Mouse (Mus musculus) gastrocnemius, adult 2 months (tissue): ENCODE measurements around the gene Ryr3. TPM values are rescaled to one million over a fixed set of nuclear protein-coding genes. Genes with fewer than 3 reads are reported as not detected.

ENCODE experiments used
- DNase-seq: peaks from one replicate; pipeline ENCODE4 v3.0.0; 2022
- H3K27ac ChIP-seq: fragments of 200-600 bp; 2 replicates; pipeline ENCODE4 v1.8.1; 2022; ENCODE audit warnings: mild to moderate bottlenecking
- H3K4me3 ChIP-seq: fragments of 200-600 bp; 2 replicates; pipeline ENCODE4 v1.8.1; 2022; ENCODE audit warnings: mild to moderate bottlenecking, moderate library complexity
- CTCF ChIP-seq: fragments of 200-600 bp; IDR thresholded peaks from 2 replicates; pipeline ENCODE4 v1.8.1; 2022; ENCODE audit warnings: antibody characterized with exemption, mild to moderate bottlenecking, moderate library complexity
- intact Hi-C: fragments of 180-260 bp; cut with DNase I; formaldehyde crosslinking; loops from one replicate; pipeline ENCODE4 v1.15.1; 2025
- total RNA-seq, 2 experiments: library from RNA; stranded (reverse); gene quantifications; 2 replicates each; pipeline ENCODE4 v1.2.3; 2021

Gene Ryr3
- total RNA-seq, 2 experiments from 2014 or later: 0.08 to 2.1 TPM

GRCm38 (mm10) chr2:112630669-112631068 lies 586.2 kb downstream of the Ryr3 start:
- intact Hi-C loops: no loop called here
- TF ChIP-seq CTCF: no peak
- no peak for DNase-seq
- H3K4me3 ChIP-seq: no peak overlapping the region
- no peak overlapping the region for H3K27ac ChIP-seq

GRCm38 (mm10) chr2:112625156-112625555 lies 591.7 kb downstream of the Ryr3 start:
- intact Hi-C loops: no loop called here
- TF ChIP-seq CTCF: no peak

GRCm38 (mm10) chr2:112617206-112617605 lies 599.7 kb downstream of the Ryr3 start:
- DNase-seq: no peak
- Histone ChIP-seq H3K27ac (no peak overlapping the region), H3K4me3 (no peak overlapping the region)
- intact Hi-C loops: no loop called here
- TF ChIP-seq CTCF: no peak

More at GRCm38 (mm10) chr2:112625156-112625555, 591.7 kb downstream of the Ryr3 start:
- no peak overlapping the region for H3K27ac ChIP-seq
- H3K4me3 ChIP-seq: no peak overlapping the region
- DNase-seq: no peak

GRCm38 (mm10) chr2:112614375-112614774 lies 602.5 kb downstream of the Ryr3 start:
- Histone ChIP-seq H3K4me3 (no peak overlapping the region), H3K27ac (no peak overlapping the region)
- TF ChIP-seq CTCF: no peak
- no peak for DNase-seq
- intact Hi-C loops: no loop called here

GRCm38 (mm10) chr2:112612628-112613027 lies 604.3 kb downstream of the Ryr3 start:
- peak; percentile 40 for TF ChIP-seq CTCF
- intact Hi-C loops: no loop called here
- H3K4me3 ChIP-seq: no peak overlapping the region
- H3K27ac ChIP-seq: no peak overlapping the region
- no peak for DNase-seq

GRCm38 (mm10) chr2:112606536-112606935 lies 610.4 kb downstream of the Ryr3 start:
- TF ChIP-seq CTCF: no peak
- H3K27ac ChIP-seq: no peak overlapping the region
- no peak overlapping the region for H3K4me3 ChIP-seq
- intact Hi-C loops: no loop called here
- DNase-seq: no peak

- intact Hi-C loops: no loop called here
- Histone ChIP-seq H3K27ac (no peak overlapping the region), H3K4me3 (no peak overlapping the region)
- no peak for DNase-seq
- no peak for TF ChIP-seq CTCF
Measured at GRCm38 (mm10) chr2:112602487-112602886, 614.4 kb downstream of the Ryr3 start.

- Histone ChIP-seq H3K27ac (no peak overlapping the region), H3K4me3 (no peak overlapping the region)
- intact Hi-C loops: no loop called here
- TF ChIP-seq CTCF: no peak
- no peak for DNase-seq
Measured at GRCm38 (mm10) chr2:112600222-112600621, 616.7 kb downstream of the Ryr3 start.

GRCm38 (mm10) chr2:112597064-112597463 lies 619.8 kb downstream of the Ryr3 start:
- Histone ChIP-seq H3K4me3 (no peak overlapping the region), H3K27ac (no peak overlapping the region)
- intact Hi-C loops: no loop called here
- no peak for DNase-seq
- TF ChIP-seq CTCF: no peak

- DNase-seq: no peak
- Histone ChIP-seq H3K4me3 (no peak overlapping the region), H3K27ac (no peak overlapping the region)
- intact Hi-C loops: no loop called here
- TF ChIP-seq CTCF: no peak
Measured at GRCm38 (mm10) chr2:112596415-112596814, 620.5 kb downstream of the Ryr3 start.

GRCm38 (mm10) chr2:112595807-112596206 lies 621.1 kb downstream of the Ryr3 start:
- DNase-seq: no peak
- Histone ChIP-seq H3K4me3 (no peak overlapping the region), H3K27ac (no peak overlapping the region)
- intact Hi-C loops: no loop called here
- no peak for TF ChIP-seq CTCF

GRCm38 (mm10) chr2:112593781-112594180 lies 623.1 kb downstream of the Ryr3 start:
- no peak for TF ChIP-seq CTCF
- intact Hi-C loops: no loop called here
- no peak for DNase-seq
- H3K4me3 ChIP-seq: no peak overlapping the region
- no peak overlapping the region for H3K27ac ChIP-seq

- no peak for TF ChIP-seq CTCF
- H3K4me3 ChIP-seq: no peak overlapping the region
- H3K27ac ChIP-seq: no peak overlapping the region
- intact Hi-C loops: no loop called here
- DNase-seq: no peak
Measured at GRCm38 (mm10) chr2:112593322-112593721, 623.6 kb downstream of the Ryr3 start.

- peak overlapping the region; percentile 44 for H3K4me3 ChIP-seq
- H3K27ac ChIP-seq: peak overlapping the region; percentile 59
- TF ChIP-seq CTCF: no peak
- DNase-seq: peak; percentile 61
- intact Hi-C loops: no loop called here
Measured at GRCm38 (mm10) chr2:112591451-112591871, 625.4 kb downstream of the Ryr3 start.
